Mouse (Mus musculus) cerebellum, postnatal 14 days (tissue): ENCODE data around the gene Snap25.

Source experiments
- DNase-seq, 2 experiments: peaks; one replicate each; pipeline ENCODE4 v3.0.0; 2021; ENCODE audit warnings: mixed read lengths in 2 of 2

Gene Snap25

GRCm38 (mm10) chr2:136713299-136713758, at the start of gene Snap25:
Gene Snap25, plus strand, starts transcription at chr2:136713453.
- peak; percentile 95 for DNase-seq

DNA sequence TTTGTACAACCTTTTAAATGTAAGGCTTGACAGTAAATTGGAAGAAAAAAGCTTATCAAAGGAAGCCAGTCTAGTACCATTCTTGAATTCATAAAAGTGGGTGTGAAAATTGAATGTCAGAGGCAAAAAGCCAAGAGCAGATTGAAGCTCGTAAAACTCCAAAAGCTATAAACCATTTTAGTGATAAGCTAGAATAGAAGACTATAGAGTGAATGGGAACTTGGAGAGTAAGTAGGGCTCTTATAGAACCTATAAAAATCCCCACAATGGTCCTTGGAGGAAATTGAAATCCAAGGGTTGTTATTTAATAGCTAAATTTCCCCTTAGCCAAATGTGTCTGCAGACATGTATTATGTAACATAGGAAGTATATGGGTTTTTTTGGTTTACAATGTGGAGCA, 46.3 kb upstream of the Snap25 start:
- DNase-seq, result no peak

DNA sequence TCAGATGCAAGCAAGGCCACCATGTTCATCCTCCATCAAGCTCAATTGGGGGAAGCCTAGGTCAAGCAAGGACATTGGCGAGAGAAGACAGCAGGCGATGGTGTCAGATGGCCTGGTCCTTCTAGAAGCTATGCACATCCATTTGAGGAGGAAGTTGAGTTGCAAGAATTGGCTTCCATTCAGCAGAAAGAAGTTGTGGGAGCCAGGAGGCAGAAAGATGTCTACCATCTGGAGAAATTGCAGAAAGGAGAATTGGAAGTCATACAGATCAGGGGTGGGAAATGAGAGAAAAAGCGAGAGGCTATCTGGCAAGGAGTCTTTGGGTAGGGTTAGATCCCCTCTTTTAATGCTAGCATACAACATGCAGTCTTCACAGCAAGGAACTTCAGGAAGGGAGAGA, 44.1 kb upstream of the Snap25 start:
- DNase-seq, result peak in 1 of 2 experiments; percentile 63

DNA sequence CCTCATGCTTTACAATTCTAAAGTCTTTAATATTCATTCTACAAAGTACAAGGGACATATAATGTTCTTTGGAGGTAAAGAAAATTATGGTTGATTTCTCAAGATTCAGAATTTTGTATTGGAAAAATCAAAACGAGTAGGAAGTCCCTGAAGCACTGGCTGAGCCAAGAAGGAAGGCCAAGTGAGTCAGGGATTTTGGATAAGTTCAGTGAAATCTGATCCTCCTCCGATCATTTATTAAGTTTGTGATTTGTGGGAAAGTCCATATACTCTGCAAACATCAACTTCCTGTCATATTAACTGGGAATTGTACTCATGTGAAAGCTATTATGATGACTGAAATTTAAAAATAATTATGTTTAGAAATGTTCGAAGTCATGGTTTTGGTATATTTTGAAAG, 43.6 kb upstream of the Snap25 start:
- no peak for DNase-seq

DNA sequence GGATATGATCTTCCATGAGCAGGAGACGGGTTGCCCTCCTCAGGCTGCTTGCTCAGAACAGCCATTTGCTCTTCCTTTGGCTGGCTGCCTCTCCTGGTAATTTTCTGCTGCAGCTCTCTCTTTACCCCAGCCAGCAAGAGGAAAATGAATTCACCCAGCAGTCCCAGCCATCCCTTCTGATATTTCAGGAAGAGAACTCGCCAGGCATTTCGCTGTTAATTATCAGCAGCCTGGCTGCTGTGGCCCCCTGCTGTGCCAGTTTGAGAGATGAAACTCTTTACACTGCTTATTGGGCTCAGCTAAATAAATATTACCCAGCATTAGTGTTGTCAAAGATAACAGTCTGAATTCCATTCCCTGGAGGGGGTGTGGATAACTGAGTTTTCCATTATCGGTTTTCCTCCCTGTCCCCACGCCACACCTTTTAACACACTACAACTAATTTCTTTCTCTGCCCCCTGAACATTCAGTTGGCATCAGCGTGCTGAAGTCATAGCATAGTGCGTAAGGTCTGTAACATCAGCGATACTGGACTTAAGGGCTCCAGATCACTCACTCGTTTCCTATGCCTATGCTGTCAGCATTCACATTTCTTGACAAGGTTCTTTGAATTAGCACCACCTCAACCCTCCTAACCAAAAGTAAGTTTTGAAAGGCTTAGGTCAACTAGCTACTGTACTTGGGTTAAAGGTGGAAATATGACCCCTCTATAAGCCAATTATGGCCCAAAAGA, 42.5 kb upstream of the Snap25 start:
- peak; percentile 84 to 87 for DNase-seq

GRCm38 (mm10) chr2:136674077-136674757, 39.0 kb upstream of the Snap25 start:
- peak; percentile 48 to 86 for DNase-seq

DNA sequence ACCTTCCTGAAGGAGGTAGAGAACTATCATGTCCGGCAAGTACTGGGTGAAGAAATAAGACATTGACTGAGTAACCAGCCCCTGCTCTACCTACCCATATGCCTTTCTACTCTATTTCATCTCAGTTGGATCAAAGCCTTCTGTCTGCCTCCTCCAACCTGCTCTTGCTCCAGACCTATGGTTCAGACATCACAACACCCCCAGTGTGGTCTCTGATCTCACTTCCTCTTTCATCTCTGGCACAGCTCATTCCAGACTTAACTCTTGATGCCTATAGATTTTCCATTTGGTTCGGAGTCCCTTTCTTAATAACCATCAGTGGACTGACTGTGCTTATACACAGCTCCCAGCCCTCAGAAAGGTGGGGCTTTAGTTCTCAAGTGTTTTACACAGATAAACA, 37.1 kb upstream of the Snap25 start:
- DNase-seq, result no peak

- DNase-seq, result no peak
These were observed 36.3 kb upstream of the Snap25 start for GRCm38 (mm10) chr2:136676918-136677445.

DNA sequence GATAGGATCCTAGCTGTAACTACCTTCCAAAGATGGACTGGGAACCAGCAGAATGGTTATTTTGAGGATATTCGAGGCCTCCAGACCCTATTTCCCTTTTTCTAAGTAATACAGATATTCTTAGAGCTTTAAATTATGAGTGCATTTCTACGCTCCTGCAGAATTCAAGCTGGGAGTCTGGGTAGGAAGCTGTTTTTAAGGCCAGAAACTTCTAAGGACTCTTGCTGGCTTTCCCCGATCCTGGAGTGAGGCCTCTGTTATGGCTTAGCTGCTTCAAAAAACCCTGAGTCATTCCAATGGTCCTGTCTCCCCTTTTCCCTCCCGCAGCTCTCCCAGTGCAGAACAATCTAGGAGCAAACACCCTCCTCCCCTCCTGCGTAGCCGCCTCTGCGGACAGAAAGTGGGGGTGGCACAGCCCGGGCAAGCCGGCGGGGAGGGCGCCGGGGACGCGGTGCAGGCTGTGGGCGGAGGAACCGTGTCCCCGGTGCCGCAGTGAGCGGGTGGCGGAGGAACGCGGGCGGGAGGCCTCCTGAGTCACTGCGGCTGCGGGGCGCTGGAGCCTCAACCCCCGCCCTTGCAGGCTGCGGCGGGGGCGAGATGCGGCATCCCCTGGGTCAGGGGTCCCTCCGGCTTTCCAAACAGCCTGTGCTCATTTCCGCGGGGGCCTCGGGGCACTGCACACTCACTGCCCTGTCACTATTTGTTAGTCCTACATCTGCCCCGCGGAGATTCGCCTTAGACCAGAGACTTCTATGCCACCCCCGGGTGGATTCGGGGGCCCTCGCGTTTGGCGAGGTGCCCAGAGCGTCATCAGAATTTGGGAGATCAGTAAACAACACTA, 34.7 kb upstream of the Snap25 start:
- peak; percentile 72 to 86 for DNase-seq

DNA sequence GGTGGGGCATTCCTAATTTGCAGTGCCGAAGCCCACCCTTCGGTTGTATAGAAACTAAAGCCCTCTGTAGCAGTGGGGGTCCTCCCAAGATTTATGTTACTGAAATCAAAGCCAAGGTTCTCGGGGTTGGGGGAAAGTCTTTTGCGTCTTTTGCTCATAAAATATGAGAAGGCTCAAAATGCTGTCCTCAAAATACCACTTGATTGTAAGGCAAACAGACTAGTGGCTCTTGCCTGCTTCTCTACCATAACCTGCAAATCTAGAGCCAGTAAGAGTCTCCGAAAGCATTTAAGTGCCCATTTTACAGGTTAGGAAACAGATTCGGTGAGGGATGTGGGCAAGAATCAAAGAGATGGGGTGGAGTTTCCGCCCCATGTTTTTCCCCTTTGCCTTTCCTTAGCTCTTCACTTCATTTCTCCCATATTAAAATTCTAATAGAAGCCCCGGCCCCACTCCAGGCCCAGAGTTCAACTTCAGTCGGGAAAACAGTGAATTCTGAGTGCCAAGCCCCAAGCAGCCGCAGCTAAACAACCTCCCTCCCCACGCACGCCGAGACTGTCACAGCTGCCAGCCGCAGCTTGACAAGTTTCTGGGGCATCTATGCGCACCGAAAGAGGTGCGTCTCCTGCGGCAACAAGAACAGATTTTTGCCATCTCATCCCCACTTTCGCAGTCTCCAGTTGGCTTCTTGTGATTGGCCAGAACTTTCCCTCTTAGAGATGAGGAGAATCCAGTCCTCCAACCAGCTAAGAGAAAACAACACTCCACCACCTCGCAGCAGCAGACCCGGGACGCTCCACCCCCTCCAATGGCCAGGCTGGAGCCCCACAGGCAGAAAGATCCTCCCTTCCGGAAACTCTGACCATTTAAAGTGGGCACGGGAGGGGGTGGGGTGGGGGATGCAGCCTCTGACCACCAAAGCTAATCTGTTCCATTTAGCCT, 33.7 kb upstream of the Snap25 start:
- peak; percentile 66 to 73 for DNase-seq

DNA sequence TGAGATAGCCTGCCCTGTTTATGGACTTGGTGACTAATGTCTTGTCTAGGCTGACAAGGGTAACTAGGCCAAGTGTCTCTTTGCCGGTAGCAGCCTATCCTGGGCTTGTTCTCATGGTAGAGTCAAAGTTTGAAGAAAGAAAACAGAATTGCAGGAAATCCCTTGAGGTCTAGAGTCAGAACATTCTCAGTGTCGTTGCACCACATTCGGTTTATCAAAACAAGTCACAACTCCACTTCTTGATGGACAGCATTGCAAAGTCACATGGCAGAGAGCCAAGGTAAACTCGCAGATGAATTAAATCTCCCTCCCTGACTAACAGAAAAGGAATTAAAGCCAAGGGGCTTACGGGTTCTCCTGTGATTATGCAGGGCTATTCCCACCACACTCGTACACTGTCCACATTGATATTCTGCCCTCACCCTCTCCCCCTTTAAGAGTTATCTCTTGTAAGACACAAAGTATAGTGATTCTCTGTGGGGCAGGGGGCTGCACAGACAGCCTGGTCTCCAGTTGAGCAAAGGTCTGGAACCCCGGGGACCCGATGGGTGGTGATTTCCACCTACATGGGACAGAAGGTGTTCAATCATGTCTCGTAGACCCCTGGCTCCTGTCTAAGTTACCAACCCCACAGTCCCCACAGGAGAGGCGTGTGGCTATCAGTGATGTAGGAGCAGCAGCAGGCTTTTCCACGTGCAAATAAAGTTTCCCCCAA, 30.9 kb upstream of the Snap25 start:
- no peak for DNase-seq

DNA sequence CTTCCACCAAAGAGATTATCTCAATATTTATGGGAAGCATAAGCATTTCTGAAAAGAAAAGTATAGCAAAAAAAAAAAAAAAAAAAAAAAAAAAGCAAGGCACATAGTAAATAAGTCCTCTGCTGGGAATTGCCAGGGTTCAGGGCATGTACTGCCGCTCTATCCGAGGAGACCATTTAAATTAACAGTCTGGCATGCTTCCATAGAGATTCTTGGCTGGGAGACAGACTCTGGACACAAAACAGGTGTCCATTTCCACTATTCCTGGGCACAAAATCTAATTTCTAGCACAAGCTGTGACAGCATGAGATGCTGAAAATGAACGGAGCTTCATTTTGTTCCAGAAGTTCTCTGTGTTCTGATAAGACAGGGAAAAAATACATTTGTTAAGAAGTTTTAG, 27.1 kb upstream of the Snap25 start:
- DNase-seq, result peak; percentile 95 to 97

- peak in 1 of 2 experiments; percentile 72 for DNase-seq
These were observed 25.9 kb upstream of the Snap25 start for GRCm38 (mm10) chr2:136687316-136687715.

GRCm38 (mm10) chr2:136689476-136689875, 23.8 kb upstream of the Snap25 start:
- DNase-seq, result peak; percentile 73 to 81

- no peak for DNase-seq
These were observed 21.6 kb upstream of the Snap25 start for GRCm38 (mm10) chr2:136691681-136692080.

DNA sequence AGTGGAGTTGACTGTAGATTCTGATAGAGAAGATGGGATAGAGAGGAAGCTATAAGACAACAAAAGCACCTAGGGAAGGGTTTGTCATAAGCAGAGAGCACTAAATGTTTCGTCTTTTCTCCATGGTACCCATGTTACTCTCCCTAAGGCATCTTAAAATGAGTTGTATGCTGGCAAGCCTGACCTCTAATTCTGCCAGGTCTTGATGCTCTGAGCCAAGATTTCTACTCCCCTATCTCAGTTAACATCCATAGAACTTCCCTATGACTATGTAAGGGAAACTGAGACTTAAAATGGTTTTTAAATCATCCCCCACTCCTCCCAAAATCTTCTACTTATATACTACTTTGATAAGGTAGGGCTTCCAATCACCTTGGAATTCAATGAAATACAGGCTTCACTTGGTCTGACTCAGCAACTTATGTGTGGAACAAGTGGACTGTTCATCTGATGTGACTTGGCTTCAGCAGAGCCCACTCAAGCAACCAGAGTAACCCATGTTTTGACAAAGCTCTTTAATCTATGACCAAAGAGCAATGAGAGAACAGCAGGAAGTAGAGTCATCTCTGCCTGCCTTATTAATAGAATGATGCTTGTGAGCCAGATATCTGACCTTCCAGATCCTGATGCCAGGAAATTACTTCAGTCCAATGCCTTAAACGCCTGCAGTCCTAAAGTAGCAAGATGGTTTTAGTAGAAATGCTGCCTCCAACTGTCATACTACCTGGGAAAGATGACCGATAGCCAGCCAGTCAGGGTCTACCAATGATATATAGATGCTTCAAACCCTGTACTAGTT, 13.6 kb upstream of the Snap25 start:
- DNase-seq, result peak; percentile 42 to 63

GRCm38 (mm10) chr2:136703376-136703775, 9.9 kb upstream of the Snap25 start:
- DNase-seq, result peak; percentile 68 to 86

DNA sequence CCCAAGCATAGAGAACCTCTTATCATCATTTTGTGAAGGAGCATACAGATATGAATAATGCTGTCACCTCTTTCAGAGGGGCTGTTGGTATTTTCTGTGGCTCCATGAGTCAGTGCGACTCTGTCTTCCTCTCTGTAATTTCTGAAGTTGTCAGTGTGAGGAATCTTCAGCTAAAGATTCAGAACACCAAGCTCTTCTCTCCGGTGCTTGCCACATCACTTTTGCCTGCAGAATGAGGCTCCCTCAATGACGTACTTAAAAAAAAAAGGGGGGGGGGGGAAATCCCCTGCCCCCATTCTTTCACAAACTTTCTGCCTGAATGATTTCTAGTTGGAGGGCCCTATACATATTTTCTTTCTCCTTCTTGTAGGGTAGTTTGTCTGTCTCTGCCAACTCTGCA, 2.1 kb upstream of the Snap25 start:
- no peak for DNase-seq

GRCm38 (mm10) chr2:136711746-136712440, 1.4 kb upstream of the Snap25 start:
- peak; percentile 65 for DNase-seq
